Mouse (Mus musculus): ENCODE data around the gene H2al1f.

DNA sequence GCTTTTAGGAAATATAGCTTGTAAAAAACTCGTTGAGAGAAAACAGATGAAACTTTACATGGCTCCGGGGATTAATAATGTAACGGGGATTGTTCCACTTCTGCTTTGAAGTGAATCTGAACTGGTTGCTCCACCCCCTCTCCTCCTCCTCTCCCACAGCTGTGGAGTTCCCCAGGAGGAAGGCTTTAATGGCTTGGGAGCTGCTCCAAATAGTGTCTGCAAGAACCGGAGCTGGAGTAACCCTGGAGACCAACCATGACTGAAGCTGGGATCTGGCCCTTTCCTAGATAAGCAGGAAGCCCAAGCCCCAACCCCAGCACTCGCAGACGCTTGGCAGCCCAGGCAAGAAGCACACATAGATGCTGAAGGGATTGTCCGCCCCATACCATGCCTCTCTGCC, 47.2 kb upstream of the H2al1f start:
- no peak for TF ChIP-seq CTCF (IDR thresholded peaks at IDR 0.05; ENCODE audit: control insufficient read depth, insufficient read depth, insufficient replicate concordance, low read depth, low read length)
- TF ChIP-seq POLR2A (IDR thresholded peaks at IDR 0.05; ENCODE audit: control insufficient read depth, low read depth, low read length) = no peak

Measured in testis, adult 2 months (tissue).